Mouse (Mus musculus) kidney, postnatal 4 days (tissue): ENCODE data around the gene St5.

ENCODE experiments used
- DNase-seq, 2 experiments: peaks; one replicate each; pipeline ENCODE4 v3.0.0; 2021; ENCODE audit warnings: mixed read lengths in 2 of 2

Gene St5

GRCm38 (mm10) chr7:109695339-109695726, 8.1 kb downstream of the St5 start:
- DNase-seq = no peak

GRCm38 (mm10) chr7:109694576-109695338, 8.6 kb downstream of the St5 start:
- no peak for DNase-seq

GRCm38 (mm10) chr7:109690961-109691360, 12.4 kb downstream of the St5 start:
- DNase-seq = peak; percentile 46 to 53

GRCm38 (mm10) chr7:109690101-109690500, 13.3 kb downstream of the St5 start:
- peak in 1 of 2 experiments; percentile 15 for DNase-seq

- no peak for DNase-seq
Observed at GRCm38 (mm10) chr7:109686585-109687128, 16.7 kb downstream of the St5 start.

- no peak for DNase-seq
Observed at GRCm38 (mm10) chr7:109680879-109681278, 22.5 kb downstream of the St5 start.

GRCm38 (mm10) chr7:109680284-109680683, 23.1 kb downstream of the St5 start:
- DNase-seq = no peak

- DNase-seq = no peak
Observed at GRCm38 (mm10) chr7:109674944-109675628, 28.3 kb downstream of the St5 start.

- peak; percentile 85 to 91 for DNase-seq
Observed at GRCm38 (mm10) chr7:109671581-109672471, 31.6 kb downstream of the St5 start.

GRCm38 (mm10) chr7:109669426-109670170, 33.8 kb downstream of the St5 start:
- DNase-seq = peak in 1 of 2 experiments; percentile 16

GRCm38 (mm10) chr7:109666664-109667063, 36.7 kb downstream of the St5 start:
- DNase-seq = no peak

- no peak for DNase-seq
Observed at GRCm38 (mm10) chr7:109662626-109663025, 40.8 kb downstream of the St5 start.

GRCm38 (mm10) chr7:109659278-109659677, 44.1 kb downstream of the St5 start:
- DNase-seq = no peak

- no peak for DNase-seq
Observed at GRCm38 (mm10) chr7:109657884-109658283, 45.5 kb downstream of the St5 start.

GRCm38 (mm10) chr7:109654871-109655270, 48.5 kb downstream of the St5 start:
- DNase-seq = no peak

GRCm38 (mm10) chr7:109648812-109649594, 54.4 kb downstream of the St5 start:
- DNase-seq = no peak

- no peak for DNase-seq
Observed at GRCm38 (mm10) chr7:109646574-109646973, 56.8 kb downstream of the St5 start.

- no peak for DNase-seq
Observed at GRCm38 (mm10) chr7:109643305-109643994, 60.0 kb downstream of the St5 start.

GRCm38 (mm10) chr7:109641963-109642362, 61.4 kb downstream of the St5 start:
- no peak for DNase-seq

- no peak for DNase-seq
Observed at GRCm38 (mm10) chr7:109641102-109641501, 62.3 kb downstream of the St5 start.

- DNase-seq = no peak
Observed at GRCm38 (mm10) chr7:109637391-109637790, 66.0 kb downstream of the St5 start.
